Mouse (Mus musculus): ENCODE results near the gene Rnf7. TPM values are rescaled to one million over a fixed set of nuclear protein-coding genes. Genes with fewer than 3 reads are reported as not detected.

Gene Rnf7
- total and polyA plus RNA-seq, 2 experiments from 2014 or later: 217 to 267 TPM

GRCm38 (mm10) chr9:96432575-96432974 lies 45.9 kb downstream of the Rnf7 start:
- H3K27ac ChIP-seq (ENCODE audit: low read depth, low read length): no peak overlapping the region
- WGBS: 91% methylated on average over 3 of the region's 3 CpGs
- DNase-seq (ENCODE audit: low spot score) (no peak), ATAC-seq (ENCODE audit: low FRiP score) (no peak)
- H3K4me3 ChIP-seq (ENCODE audit: low read depth, low read length): no peak overlapping the region
- TF ChIP-seq CTCF (IDR thresholded peaks at IDR 0.05): no peak
- peaks cover 5% of the 10 kb centered on the region; the same call in 1 of the 2 replicates for H3K4me1 ChIP-seq (ENCODE audit: insufficient read depth, low read length)
- no peak overlapping the region for H3K9ac ChIP-seq (replicated peaks; ENCODE audit: low read length, poor library complexity, severe bottlenecking)
- no peaks in the 10 kb centered on the region for H3K36me3 ChIP-seq (ENCODE audit: insufficient read depth, low read length)
- H3K9me3 ChIP-seq (ENCODE audit: low read length): no peaks in the 10 kb centered on the region
- H3K27me3 ChIP-seq (ENCODE audit: insufficient read depth, low read length): no peaks in the 10 kb centered on the region
- no peak overlapping the region for H3K4me2 ChIP-seq (ENCODE audit: low read depth, low read length, poor library complexity, severe bottlenecking)

- Histone ChIP-seq H3K4me1 (ENCODE audit: insufficient read depth, low read length) (no peaks in the 10 kb centered on the region), H3K4me3 (ENCODE audit: low read depth, low read length) (no peak overlapping the region), H3K27ac (ENCODE audit: low read depth, low read length) (no peak overlapping the region), H3K9ac (replicated peaks; ENCODE audit: low read length, poor library complexity, severe bottlenecking) (no peak overlapping the region), H3K9me3 (ENCODE audit: low read length) (no peaks in the 10 kb centered on the region), H3K4me2 (ENCODE audit: low read depth, low read length, poor library complexity, severe bottlenecking) (no peak overlapping the region), H3K27me3 (ENCODE audit: insufficient read depth, low read length) (no peaks in the 10 kb centered on the region), H3K36me3 (ENCODE audit: insufficient read depth, low read length) (no peaks in the 10 kb centered on the region)
- no peak for DNase-seq (ENCODE audit: low spot score)
- TF ChIP-seq CTCF (IDR thresholded peaks at IDR 0.05): no peak
- ATAC-seq (ENCODE audit: low FRiP score): no peak
- 68% methylated on average over 3 of the region's 3 CpGs for WGBS
Observed at GRCm38 (mm10) chr9:96431081-96431480, 47.4 kb downstream of the Rnf7 start.

GRCm38 (mm10) chr9:96428336-96429046 lies 50.0 kb downstream of the Rnf7 start:
- no peak overlapping the region for H3K27ac ChIP-seq (ENCODE audit: low read depth, low read length)
- no peaks in the 10 kb centered on the region for H3K4me1 ChIP-seq (ENCODE audit: insufficient read depth, low read length)
- DNase-seq (ENCODE audit: low spot score) (peak; percentile 12), ATAC-seq (ENCODE audit: low FRiP score) (no peak)
- no peak overlapping the region for H3K4me2 ChIP-seq (ENCODE audit: low read depth, low read length, poor library complexity, severe bottlenecking)
- H3K36me3 ChIP-seq (ENCODE audit: insufficient read depth, low read length): no peaks in the 10 kb centered on the region
- no peaks in the 10 kb centered on the region for H3K9me3 ChIP-seq (ENCODE audit: low read length)
- no peak overlapping the region for H3K9ac ChIP-seq (replicated peaks; ENCODE audit: low read length, poor library complexity, severe bottlenecking)
- no peak overlapping the region for H3K4me3 ChIP-seq (ENCODE audit: low read depth, low read length)
- no peak for TF ChIP-seq CTCF (IDR thresholded peaks at IDR 0.05)
- 81% methylated on average over 17 of the region's 17 CpGs for WGBS
- no peaks in the 10 kb centered on the region for H3K27me3 ChIP-seq (ENCODE audit: insufficient read depth, low read length)

GRCm38 (mm10) chr9:96424027-96424426 lies 54.4 kb downstream of the Rnf7 start:
- Histone ChIP-seq H3K27me3 (ENCODE audit: insufficient read depth, low read length) (no peaks in the 10 kb centered on the region), H3K9me3 (ENCODE audit: low read length) (no peaks in the 10 kb centered on the region), H3K4me2 (ENCODE audit: low read depth, low read length, poor library complexity, severe bottlenecking) (no peak overlapping the region), H3K27ac (ENCODE audit: low read depth, low read length) (no peak overlapping the region), H3K36me3 (ENCODE audit: insufficient read depth, low read length) (no peaks in the 10 kb centered on the region), H3K4me3 (ENCODE audit: low read depth, low read length) (no peak overlapping the region), H3K4me1 (ENCODE audit: insufficient read depth, low read length) (no peaks in the 10 kb centered on the region), H3K9ac (replicated peaks; ENCODE audit: low read length, poor library complexity, severe bottlenecking) (no peak overlapping the region)
- ATAC-seq (ENCODE audit: low FRiP score) (no peak), DNase-seq (ENCODE audit: low spot score) (no peak)
- TF ChIP-seq CTCF (IDR thresholded peaks at IDR 0.05): no peak
- 49% methylated on average over 8 of the region's 8 CpGs for WGBS

Other genes with a start within 250 kb of the Rnf7 start
- 69.1 and 84.3 TPM in 2 replicates for gene Atp1b3, start 114.2 kb downstream of the Rnf7 start, total RNA-seq (2014; rRNA removed)
- 188 and 190 TPM in 2 replicates for gene Atp1b3, start 114.2 kb downstream of the Rnf7 start, polyA plus RNA-seq (2015; fragmentation: Nextera tagmentation; extraction: Ambion mirVana)
- 0.57 and 0.60 TPM in 2 replicates for gene Gm28729, start 46.6 kb upstream of the Rnf7 start, total RNA-seq (2014; rRNA removed)
- gene Gm28729, start 46.6 kb upstream of the Rnf7 start, polyA plus RNA-seq (2015; fragmentation: Nextera tagmentation; extraction: Ambion mirVana): 0.20 and 0.47 TPM in 2 replicates
- 13.4 and 16.7 TPM in 2 replicates for gene Rasa2, start 152.9 kb upstream of the Rnf7 start, total RNA-seq (2014; rRNA removed)
- gene Rasa2, start 152.9 kb upstream of the Rnf7 start, polyA plus RNA-seq (2015; fragmentation: Nextera tagmentation; extraction: Ambion mirVana): 11.5 and 12.6 TPM in 2 replicates